Mouse (Mus musculus) liver, postnatal 0 days (tissue): ENCODE measurements around the gene Arhgef12.

Source experiments
- CTCF ChIP-seq: sonication (generic); IDR thresholded peaks from 2 replicates; pipeline ENCODE4 v1.5.1; 2016; ENCODE audit warnings: antibody characterized with exemption, low read depth
- EP300 ChIP-seq: IDR thresholded peaks from 2 replicates; pipeline ENCODE4 v1.6.1; 2016; ENCODE audit warnings: antibody characterized with exemption, low read depth, mild to moderate bottlenecking

DNA sequence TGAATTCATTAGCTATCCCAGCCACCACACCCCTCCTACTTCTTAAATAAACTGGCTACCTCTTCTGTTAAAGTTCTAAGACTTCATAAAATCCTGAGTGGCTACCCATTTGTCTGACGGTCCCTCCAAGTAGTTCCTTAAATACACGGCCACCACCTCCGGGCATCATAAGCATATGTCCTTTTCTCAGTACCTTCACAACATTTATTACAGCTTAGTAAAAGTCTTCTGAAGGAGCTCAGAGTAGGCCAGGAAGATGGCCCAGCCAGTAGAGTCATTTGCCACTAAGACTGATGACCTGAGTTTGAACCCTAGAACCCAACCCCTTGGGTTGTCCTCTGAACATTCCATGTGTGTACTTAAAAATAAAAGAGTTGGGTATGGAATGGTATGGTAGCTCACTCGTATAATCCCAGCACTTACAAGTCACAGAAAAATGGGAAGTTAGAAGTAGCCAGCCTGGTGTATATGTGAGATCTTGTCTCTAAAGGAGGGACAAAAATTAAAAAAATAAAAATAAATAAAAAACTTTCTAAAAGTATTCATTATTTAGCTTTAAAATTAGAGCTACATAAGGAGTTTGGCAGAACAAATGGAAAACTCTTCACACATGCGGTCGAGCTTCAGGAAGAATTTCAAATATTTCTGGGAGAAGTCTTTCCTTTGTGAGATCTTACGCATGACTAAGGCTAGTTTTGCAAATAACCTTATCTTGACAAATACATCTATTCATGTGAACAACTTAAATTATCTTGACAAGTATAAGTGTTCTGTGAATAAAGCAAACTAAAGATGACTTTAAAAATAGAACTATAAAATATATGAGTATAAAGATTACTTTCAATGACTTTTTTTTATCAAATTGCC is 22.3 kb downstream of the Arhgef12 start:
- TF ChIP-seq CTCF (no peak), EP300 (no peak)
